ENCODE assay signal across 7 mouse cellular contexts in the genomic region with DNA sequence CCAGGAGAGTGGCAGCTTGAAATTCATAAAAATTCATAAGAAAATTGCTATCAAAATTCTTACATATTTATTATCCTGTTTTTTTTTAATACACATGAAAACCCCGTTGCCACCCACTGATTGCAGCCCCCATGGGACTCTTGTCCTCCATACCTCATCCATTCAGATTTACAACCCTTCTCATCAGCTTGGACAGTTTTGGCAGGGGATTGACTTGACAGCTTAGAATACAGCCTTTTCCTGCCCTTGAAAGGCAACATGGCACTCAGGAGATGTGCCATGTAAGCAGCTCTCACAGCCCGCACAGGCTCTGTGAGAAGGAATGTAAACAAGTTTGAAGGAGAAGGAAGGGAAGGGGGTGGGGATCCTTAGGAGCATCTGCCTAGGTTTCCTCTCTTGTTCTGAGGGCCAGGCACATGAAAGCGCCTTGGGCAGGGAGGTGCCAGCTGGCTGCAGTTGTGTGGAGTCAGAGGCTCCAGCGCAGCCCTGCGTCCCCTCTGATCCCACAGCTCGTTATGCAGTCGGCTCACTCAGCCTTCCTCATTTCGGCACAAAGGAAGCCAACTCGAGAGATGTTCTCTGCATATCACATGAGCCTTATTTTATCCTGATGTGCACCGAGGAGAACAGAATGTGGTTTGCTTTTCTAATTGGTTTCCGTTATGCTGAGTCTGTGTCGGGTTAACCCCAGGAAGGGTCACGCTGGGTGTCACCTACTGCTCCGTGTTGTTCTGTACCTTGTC.
DNase-seq lines count a peak whose midpoint lies in the region; ATAC-seq and TF ChIP-seq lines count a peak whose summit lies in the region.

No protein-coding gene starts in this region.

- no peaks in the 10 kb centered on the region for H3K27me3 ChIP-seq in forebrain, embryonic 11.5 days (ENCODE audit: control insufficient read depth, insufficient read depth, low read length)

- H3K36me3 ChIP-seq in forebrain, embryonic 11.5 days (ENCODE audit: control insufficient read depth, insufficient read depth, low read length): no peaks in the 10 kb centered on the region

- H3K4me3 ChIP-seq in bone marrow, adult 2 months (replicated peaks; ENCODE audit: control insufficient read depth, low read depth, low read length): peak overlapping the region; percentile 8
- no peak overlapping the region for H3K4me3 ChIP-seq in forebrain, embryonic 11.5 days (ENCODE audit: low read depth, low read length)

- no peaks in the 10 kb centered on the region; the same call in 1 of the 2 replicates for H3K4me1 ChIP-seq in bone marrow, adult 2 months (ENCODE audit: control insufficient read depth, insufficient read depth, low read length)
- H3K4me1 ChIP-seq in forebrain, embryonic 11.5 days (replicated peaks; ENCODE audit: control insufficient read depth, insufficient read depth, low read length): no peaks in the 10 kb centered on the region; the same call in 1 of the 2 replicates

- no peak for TF ChIP-seq CTCF in bone marrow, adult 2 months (IDR thresholded peaks at IDR 0.05; ENCODE audit: control insufficient read depth, insufficient read depth, low read length)

- TF ChIP-seq POLR2A in bone marrow, adult 2 months (IDR thresholded peaks at IDR 0.05; ENCODE audit: borderline replicate concordance, control insufficient read depth, low read depth, low read length): no peak

- 8% methylated on average over 14 of the region's 14 CpGs for WGBS in bone marrow, adult 2 months
- 42% methylated on average over 14 of the region's 14 CpGs for WGBS in forebrain, embryonic 11.5 days

- peak; percentile 6 for DNase-seq in CD4-positive helper T cell, adult 2 months (ENCODE audit: low read depth, low spot score)
- DNase-seq in forebrain, embryonic 11.5 days (ENCODE audit: low spot score): peak; percentile 49
- peak; percentile 20 for DNase-seq in heart, postnatal 4 days
- DNase-seq in left cerebral cortex, postnatal 25 days (ENCODE audit: low spot score in 2 of 2): peak; percentile 39 to 64
- DNase-seq in right cerebral cortex, postnatal 25 days: peak; percentile 27

- H3K9me3 ChIP-seq in forebrain, embryonic 11.5 days (ENCODE audit: control insufficient read depth, low read length): no peaks in the 10 kb centered on the region

- no peak overlapping the region for H3K9ac ChIP-seq in forebrain, embryonic 11.5 days (ENCODE audit: low read length)

- no peak overlapping the region for H3K27ac ChIP-seq in bone marrow, adult 2 months (ENCODE audit: control insufficient read depth, insufficient read depth, low read depth, low read length, poor library complexity)
- no peak overlapping the region for H3K27ac ChIP-seq in forebrain, embryonic 11.5 days (ENCODE audit: low read depth, low read length)

- no peak for ATAC-seq in forebrain, embryonic 11.5 days (replicated peaks; ENCODE audit: low FRiP score)
- ATAC-seq in megakaryocyte, adult 5-6 weeks (ENCODE audit: poor library complexity, severe bottlenecking): peak; percentile 80

- intact Hi-C loops in left cerebral cortex, postnatal 25 days (cut with DNase I): no loop called here

- no peak overlapping the region for H3K4me2 ChIP-seq in forebrain, embryonic 11.5 days (ENCODE audit: low read depth, low read length, severe bottlenecking)
